Mouse (Mus musculus): ENCODE measurements around the gene Otp. TPM values are rescaled to one million over a fixed set of nuclear protein-coding genes. Genes with fewer than 3 reads are reported as not detected.

Gene Otp
- polyA plus RNA-seq, 1 experiment = not detected

- Histone ChIP-seq H3K36me3 (ENCODE audit: control insufficient read depth) (no peaks in the 10 kb centered on the region), H3K27me3 (ENCODE audit: control insufficient read depth) (peaks cover 100% of the 10 kb centered on the region), H3K9me3 (ENCODE audit: control insufficient read depth, low read length) (no peaks in the 10 kb centered on the region; the same call in 1 of the 2 replicates), H3K4me1 (ENCODE audit: control insufficient read depth) (peaks cover 2% of the 10 kb centered on the region), H3K4me3 (replicated peaks) (no peak overlapping the region)
- no peak for TF ChIP-seq TAL1 (IDR thresholded peaks at IDR 0.05; ENCODE audit: low read length)
- TF ChIP-seq GATA1 (IDR thresholded peaks at IDR 0.05; ENCODE audit: low read length) = no peak
These were observed 3.5 kb upstream of the Otp start for GRCm38 (mm10) chr13:94871806-94872320.

- H3K27me3 ChIP-seq (ENCODE audit: control insufficient read depth) = peaks cover 100% of the 10 kb centered on the region
- H3K4me1 ChIP-seq (ENCODE audit: control insufficient read depth) = peaks cover 2% of the 10 kb centered on the region
- peaks cover 3% of the 10 kb centered on the region; the same call in 1 of the 2 replicates for H3K9me3 ChIP-seq (ENCODE audit: control insufficient read depth, low read length)
- no peaks in the 10 kb centered on the region for H3K36me3 ChIP-seq (ENCODE audit: control insufficient read depth)
- no peak overlapping the region for H3K4me3 ChIP-seq (replicated peaks)
- TF ChIP-seq TAL1 (IDR thresholded peaks at IDR 0.05; ENCODE audit: low read length) (no peak), GATA1 (IDR thresholded peaks at IDR 0.05; ENCODE audit: low read length) (no peak)
These were observed 3.0 kb upstream of the Otp start for GRCm38 (mm10) chr13:94872439-94872838.

GRCm38 (mm10) chr13:94873111-94874038, 2.0 kb upstream of the Otp start:
- H3K36me3 ChIP-seq (ENCODE audit: control insufficient read depth) = no peaks in the 10 kb centered on the region
- peaks cover 2% of the 10 kb centered on the region for H3K4me1 ChIP-seq (ENCODE audit: control insufficient read depth)
- peaks cover 3% of the 10 kb centered on the region; the same call in 1 of the 2 replicates for H3K9me3 ChIP-seq (ENCODE audit: control insufficient read depth, low read length)
- peaks cover 100% of the 10 kb centered on the region for H3K27me3 ChIP-seq (ENCODE audit: control insufficient read depth)
- TF ChIP-seq TAL1 (IDR thresholded peaks at IDR 0.05; ENCODE audit: low read length) (no peak), GATA1 (IDR thresholded peaks at IDR 0.05; ENCODE audit: low read length) (no peak)
- H3K4me3 ChIP-seq (replicated peaks) = no peak overlapping the region

- Histone ChIP-seq H3K4me3 (replicated peaks) (no peak overlapping the region), H3K36me3 (ENCODE audit: control insufficient read depth) (no peaks in the 10 kb centered on the region), H3K27me3 (ENCODE audit: control insufficient read depth) (peaks cover 100% of the 10 kb centered on the region), H3K9me3 (ENCODE audit: control insufficient read depth, low read length) (peaks cover 3% of the 10 kb centered on the region; the same call in 1 of the 2 replicates), H3K4me1 (ENCODE audit: control insufficient read depth) (no peaks in the 10 kb centered on the region)
- TF ChIP-seq TAL1 (IDR thresholded peaks at IDR 0.05; ENCODE audit: low read length) (no peak), GATA1 (IDR thresholded peaks at IDR 0.05; ENCODE audit: low read length) (no peak)
These were observed 1.4 kb upstream of the Otp start for GRCm38 (mm10) chr13:94874039-94874425.

- no peaks in the 10 kb centered on the region for H3K36me3 ChIP-seq (ENCODE audit: control insufficient read depth)
- H3K4me1 ChIP-seq (ENCODE audit: control insufficient read depth) = no peaks in the 10 kb centered on the region
- TF ChIP-seq GATA1 (IDR thresholded peaks at IDR 0.05; ENCODE audit: low read length) (no peak), TAL1 (IDR thresholded peaks at IDR 0.05; ENCODE audit: low read length) (no peak)
- H3K9me3 ChIP-seq (ENCODE audit: control insufficient read depth, low read length) = peaks cover 3% of the 10 kb centered on the region; the same call in 1 of the 2 replicates
- H3K4me3 ChIP-seq (replicated peaks) = no peak overlapping the region
- peaks cover 99% of the 10 kb centered on the region for H3K27me3 ChIP-seq (ENCODE audit: control insufficient read depth)
These were observed 576 bp upstream of the Otp start for GRCm38 (mm10) chr13:94874656-94875395.

GRCm38 (mm10) chr13:94876286-94877210, 1.1 kb downstream of the Otp start:
- H3K4me1 ChIP-seq (ENCODE audit: control insufficient read depth) = no peaks in the 10 kb centered on the region
- peaks cover 3% of the 10 kb centered on the region; the same call in 1 of the 2 replicates for H3K9me3 ChIP-seq (ENCODE audit: control insufficient read depth, low read length)
- TF ChIP-seq TAL1 (IDR thresholded peaks at IDR 0.05; ENCODE audit: low read length) (no peak), GATA1 (IDR thresholded peaks at IDR 0.05; ENCODE audit: low read length) (no peak)
- peaks cover 99% of the 10 kb centered on the region for H3K27me3 ChIP-seq (ENCODE audit: control insufficient read depth)
- H3K36me3 ChIP-seq (ENCODE audit: control insufficient read depth) = no peaks in the 10 kb centered on the region
- no peak overlapping the region for H3K4me3 ChIP-seq (replicated peaks)

GRCm38 (mm10) chr13:94877211-94877590, 1.8 kb downstream of the Otp start:
- Histone ChIP-seq H3K36me3 (ENCODE audit: control insufficient read depth) (no peaks in the 10 kb centered on the region), H3K9me3 (ENCODE audit: control insufficient read depth, low read length) (peaks cover 3% of the 10 kb centered on the region; the same call in 1 of the 2 replicates), H3K4me1 (ENCODE audit: control insufficient read depth) (no peaks in the 10 kb centered on the region), H3K27me3 (ENCODE audit: control insufficient read depth) (peaks cover 99% of the 10 kb centered on the region), H3K4me3 (replicated peaks) (no peak overlapping the region)
- TF ChIP-seq GATA1 (IDR thresholded peaks at IDR 0.05; ENCODE audit: low read length) = no peak
- no peak for TF ChIP-seq TAL1 (IDR thresholded peaks at IDR 0.05; ENCODE audit: low read length)
